Mouse (Mus musculus): ENCODE data around the gene Cracr2a.

The Cracr2a gene

GRCm38 (mm10) chr6:127672071-127672470, 110.9 kb downstream of the Cracr2a start:
- in situ Hi-C loops (cut with MboI; ENCODE audit: low pct_unique_long_range_greater_than_20kb in 1 of 2, low sequenced_read_pairs in 2 of 2, unreplicated experiment in 1 of 2) = no loop called here

- in situ Hi-C loops (cut with MboI; ENCODE audit: low pct_unique_long_range_greater_than_20kb in 1 of 2, low sequenced_read_pairs in 2 of 2, unreplicated experiment in 1 of 2) = no loop called here
Observed at GRCm38 (mm10) chr6:127676866-127677265, 115.7 kb downstream of the Cracr2a start.

GRCm38 (mm10) chr6:127678320-127678719, 117.2 kb downstream of the Cracr2a start:
- in situ Hi-C loops (cut with MboI; ENCODE audit: low pct_unique_long_range_greater_than_20kb in 1 of 2, low sequenced_read_pairs in 2 of 2, unreplicated experiment in 1 of 2) = no loop called here

- in situ Hi-C loops (cut with MboI; ENCODE audit: low pct_unique_long_range_greater_than_20kb in 1 of 2, low sequenced_read_pairs in 2 of 2, unreplicated experiment in 1 of 2) = no loop called here
Observed at GRCm38 (mm10) chr6:127678998-127679397, 117.9 kb downstream of the Cracr2a start.

- in situ Hi-C loops (cut with MboI; ENCODE audit: low pct_unique_long_range_greater_than_20kb in 1 of 2, low sequenced_read_pairs in 2 of 2, unreplicated experiment in 1 of 2) = loop anchor here in 1 of 2 experiments (10.0 kb wide), 1 partner anchor 194 kb away; no protein-coding TSS in a partner anchor
Observed at GRCm38 (mm10) chr6:127680784-127681183, 119.6 kb downstream of the Cracr2a start.

GRCm38 (mm10) chr6:127683561-127683960, 122.4 kb downstream of the Cracr2a start:
- in situ Hi-C loops (cut with MboI; ENCODE audit: low pct_unique_long_range_greater_than_20kb in 1 of 2, low sequenced_read_pairs in 2 of 2, unreplicated experiment in 1 of 2) = loop anchor here in 1 of 2 experiments (10.0 kb wide), 1 partner anchor 191 kb away; no protein-coding TSS in a partner anchor

- in situ Hi-C loops (cut with MboI; ENCODE audit: low pct_unique_long_range_greater_than_20kb in 1 of 2, low sequenced_read_pairs in 2 of 2, unreplicated experiment in 1 of 2) = loop anchor here in 1 of 2 experiments (10.0 kb wide), 1 partner anchor 190 kb away; no protein-coding TSS in a partner anchor
Observed at GRCm38 (mm10) chr6:127684981-127685380, 123.8 kb downstream of the Cracr2a start.

GRCm38 (mm10) chr6:127687181-127687860, 126.2 kb downstream of the Cracr2a start:
- in situ Hi-C loops (cut with MboI; ENCODE audit: low pct_unique_long_range_greater_than_20kb in 1 of 2, low sequenced_read_pairs in 2 of 2, unreplicated experiment in 1 of 2) = loop anchor here in 1 of 2 experiments (10.0 kb wide), 1 partner anchor 187 kb away; no protein-coding TSS in a partner anchor

GRCm38 (mm10) chr6:127692298-127692697, 131.2 kb downstream of the Cracr2a start:
- in situ Hi-C loops (cut with MboI; ENCODE audit: low pct_unique_long_range_greater_than_20kb in 1 of 2, low sequenced_read_pairs in 2 of 2, unreplicated experiment in 1 of 2) = no loop called here

GRCm38 (mm10) chr6:127693681-127694080, 132.5 kb downstream of the Cracr2a start:
- in situ Hi-C loops (cut with MboI; ENCODE audit: low pct_unique_long_range_greater_than_20kb in 1 of 2, low sequenced_read_pairs in 2 of 2, unreplicated experiment in 1 of 2) = no loop called here

- in situ Hi-C loops (cut with MboI; ENCODE audit: low pct_unique_long_range_greater_than_20kb in 1 of 2, low sequenced_read_pairs in 2 of 2, unreplicated experiment in 1 of 2) = no loop called here
Observed at GRCm38 (mm10) chr6:127701036-127701783, 140.1 kb downstream of the Cracr2a start.

GRCm38 (mm10) chr6:127708218-127708628, 147.1 kb downstream of the Cracr2a start:
- in situ Hi-C loops (cut with MboI; ENCODE audit: low pct_unique_long_range_greater_than_20kb in 1 of 2, low sequenced_read_pairs in 2 of 2, unreplicated experiment in 1 of 2) = no loop called here

GRCm38 (mm10) chr6:127714906-127715305, 153.8 kb downstream of the Cracr2a start:
- in situ Hi-C loops (cut with MboI; ENCODE audit: low pct_unique_long_range_greater_than_20kb in 1 of 2, low sequenced_read_pairs in 2 of 2, unreplicated experiment in 1 of 2) = no loop called here

GRCm38 (mm10) chr6:127715428-127715827, 154.3 kb downstream of the Cracr2a start:
- in situ Hi-C loops (cut with MboI; ENCODE audit: low pct_unique_long_range_greater_than_20kb in 1 of 2, low sequenced_read_pairs in 2 of 2, unreplicated experiment in 1 of 2) = no loop called here

GRCm38 (mm10) chr6:127717239-127718137, 156.3 kb downstream of the Cracr2a start:
- in situ Hi-C loops (cut with MboI; ENCODE audit: low pct_unique_long_range_greater_than_20kb in 1 of 2, low sequenced_read_pairs in 2 of 2, unreplicated experiment in 1 of 2) = no loop called here

- in situ Hi-C loops (cut with MboI; ENCODE audit: low pct_unique_long_range_greater_than_20kb in 1 of 2, low sequenced_read_pairs in 2 of 2, unreplicated experiment in 1 of 2) = no loop called here
Observed at GRCm38 (mm10) chr6:127719875-127720274, 158.7 kb downstream of the Cracr2a start.

- in situ Hi-C loops (cut with MboI; ENCODE audit: low pct_unique_long_range_greater_than_20kb in 1 of 2, low sequenced_read_pairs in 2 of 2, unreplicated experiment in 1 of 2) = no loop called here
Observed at GRCm38 (mm10) chr6:127723126-127723525, 162.0 kb downstream of the Cracr2a start.

Data from mouse embryonic stem cell (cell line).